Mouse (Mus musculus): ENCODE data around the gene Gm20547. TPM values are rescaled to one million over a fixed set of nuclear protein-coding genes. Genes with fewer than 3 reads are reported as not detected.

Gm20547 gene
- total and polyA plus RNA-seq, 3 experiments, result 0.04 TPM; not detected in 2

DNA sequence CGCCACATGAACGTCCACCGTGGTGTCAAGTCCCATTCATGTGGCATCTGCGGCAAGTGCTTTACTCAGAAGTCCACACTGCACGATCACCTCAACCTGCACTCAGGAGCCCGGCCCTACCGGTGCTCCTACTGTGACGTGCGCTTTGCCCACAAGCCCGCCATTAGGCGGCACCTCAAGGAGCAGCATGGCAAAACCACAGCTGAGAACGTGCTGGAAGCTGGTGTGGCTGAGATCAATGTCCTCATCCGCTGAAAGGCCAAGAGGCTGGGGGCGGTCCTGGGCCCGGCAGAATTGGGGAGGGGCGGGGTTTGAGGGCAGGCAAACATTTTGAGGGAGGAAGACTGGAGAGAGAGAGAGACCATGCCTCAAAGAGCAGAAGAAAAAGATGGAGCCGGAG is 14.5 kb upstream of the Gm20547 start:
- DNase-seq, result no peak

DNA sequence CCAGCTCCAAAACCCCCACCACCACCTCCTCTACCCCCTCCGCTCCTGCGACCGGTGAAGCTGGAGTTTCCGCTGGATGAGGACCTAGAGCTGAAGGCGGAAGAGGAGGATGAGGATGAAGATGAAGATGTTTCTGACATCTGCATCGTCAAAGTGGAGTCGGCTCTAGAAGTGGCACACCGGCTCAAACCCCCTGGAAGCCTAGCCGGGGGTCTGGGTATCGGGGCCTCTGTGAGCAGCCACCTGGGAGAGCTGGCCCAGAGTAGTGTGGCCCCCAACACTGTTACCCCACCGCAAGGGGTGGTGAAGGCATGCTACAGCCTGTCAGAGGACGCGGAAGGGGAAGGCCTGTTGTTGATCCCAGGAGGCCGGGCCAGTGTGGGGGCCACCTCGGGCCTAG is 13.9 kb upstream of the Gm20547 start:
- no peak for DNase-seq

DNA sequence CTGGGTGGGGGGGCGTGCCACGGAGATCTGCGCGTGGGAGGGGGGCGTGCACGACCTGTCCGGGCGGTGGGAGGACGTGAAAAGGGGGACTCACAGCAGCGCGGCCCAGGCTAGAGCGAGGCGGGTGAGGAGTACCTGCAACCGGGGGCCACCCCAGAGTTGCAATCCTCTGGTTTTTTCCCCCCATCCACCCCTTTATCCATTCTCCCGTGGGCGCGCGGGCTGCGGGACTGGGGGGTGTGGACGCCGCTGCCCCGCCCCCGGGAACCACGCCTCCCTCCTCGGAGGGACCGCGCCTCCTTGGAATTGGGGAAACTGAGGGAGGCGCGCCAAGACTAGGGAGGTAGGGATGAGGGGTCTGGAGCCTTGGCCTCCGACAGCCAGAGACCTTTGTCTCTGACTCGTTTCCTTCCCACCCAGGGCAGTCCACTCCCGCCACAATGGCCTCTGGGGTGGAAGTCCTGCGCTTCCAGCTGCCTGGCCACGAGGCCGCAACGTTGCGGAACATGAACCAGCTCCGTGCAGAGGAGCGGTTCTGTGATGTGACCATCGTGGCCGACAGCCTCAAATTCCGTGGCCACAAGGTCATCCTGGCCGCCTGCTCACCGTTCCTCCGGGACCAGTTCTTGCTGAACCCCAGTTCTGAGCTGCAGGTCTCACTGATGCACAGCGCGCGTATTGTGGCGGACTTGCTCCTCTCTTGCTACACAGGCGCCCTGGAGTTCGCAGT is 13.1 kb upstream of the Gm20547 start:
- DNase-seq, result peak; percentile 84

DNA sequence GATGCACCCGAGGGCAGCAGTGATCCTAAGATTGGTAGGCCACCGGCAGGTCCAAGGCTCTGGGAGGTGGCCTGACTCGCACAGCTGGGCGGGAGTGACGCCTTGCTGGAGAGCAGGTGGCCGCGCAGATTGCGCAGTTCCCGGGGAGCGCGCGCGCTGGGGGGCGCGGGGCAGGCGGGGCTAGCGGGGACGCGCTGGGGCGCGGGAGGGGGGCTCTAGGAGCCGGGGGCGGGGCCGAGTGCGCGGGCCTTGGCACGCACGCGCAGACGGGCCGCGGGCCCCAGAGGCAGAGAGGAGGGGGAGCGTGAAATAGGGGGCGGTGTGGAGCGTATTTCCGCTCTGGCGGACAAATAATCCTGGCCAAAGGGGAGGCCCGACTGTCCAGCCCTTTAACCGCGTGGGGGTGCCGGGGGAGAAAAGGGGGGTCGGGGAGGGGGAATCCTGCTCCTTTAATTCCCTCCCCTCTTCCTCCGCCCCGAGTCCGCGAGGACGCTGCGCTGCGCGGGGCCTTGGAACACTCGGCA is 12.3 kb upstream of the Gm20547 start:
- DNase-seq, result peak; percentile 97

DNA sequence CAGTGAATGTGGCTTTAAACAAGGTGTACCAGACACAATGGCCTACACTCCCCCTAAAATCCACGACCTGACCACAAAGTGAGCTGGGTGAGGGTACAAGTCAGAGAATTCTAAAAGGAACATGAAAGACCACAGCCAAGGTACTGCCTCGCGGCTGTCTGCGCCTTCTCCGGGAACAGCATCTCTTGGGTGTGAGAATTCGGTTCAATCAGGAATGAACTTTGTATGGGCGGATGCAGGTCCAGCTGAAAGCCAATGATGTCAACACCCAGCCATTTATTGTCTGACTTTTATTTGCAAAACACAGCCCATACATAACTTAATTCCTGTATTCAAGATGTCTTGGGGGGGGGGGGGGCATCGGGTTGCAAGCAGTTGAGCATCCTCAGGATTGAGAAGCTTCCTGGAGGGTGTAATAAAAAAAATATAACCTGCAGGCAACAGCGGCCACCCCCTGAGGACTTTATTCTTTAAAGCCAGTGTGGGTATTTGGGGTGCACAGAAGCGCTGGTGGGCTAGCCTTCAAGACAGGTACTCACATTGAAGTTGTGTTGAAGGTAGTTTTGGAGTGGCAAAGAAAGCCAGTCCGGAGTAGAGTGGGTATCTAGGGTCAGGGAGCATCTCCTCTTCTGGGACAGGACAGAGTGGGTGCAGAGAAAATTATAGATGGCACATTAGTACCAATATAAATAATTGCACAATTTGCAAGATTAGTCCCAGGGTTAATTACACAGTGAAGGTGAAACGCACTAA is 11.4 kb upstream of the Gm20547 start:
- no peak for DNase-seq

DNA sequence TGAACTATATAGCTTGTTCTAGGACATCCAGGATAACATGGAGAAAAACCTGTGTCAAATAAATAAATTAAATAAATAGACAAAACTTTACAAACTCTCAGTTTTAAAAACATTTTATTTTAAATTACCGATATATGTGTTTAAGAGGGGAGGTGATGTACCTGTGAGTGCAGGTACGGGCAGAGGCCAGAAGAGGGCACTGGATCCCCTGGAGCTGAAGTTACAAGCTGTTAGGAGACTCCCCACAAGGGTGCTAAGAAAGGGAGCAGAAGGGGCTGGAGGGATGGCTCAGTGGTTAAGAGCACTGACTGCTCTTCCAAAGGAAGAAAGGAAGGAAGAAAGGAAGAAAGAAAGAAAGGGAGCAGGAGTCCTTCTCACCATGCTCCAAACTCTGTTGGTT is 9.5 kb upstream of the Gm20547 start:
- DNase-seq, result no peak

DNA sequence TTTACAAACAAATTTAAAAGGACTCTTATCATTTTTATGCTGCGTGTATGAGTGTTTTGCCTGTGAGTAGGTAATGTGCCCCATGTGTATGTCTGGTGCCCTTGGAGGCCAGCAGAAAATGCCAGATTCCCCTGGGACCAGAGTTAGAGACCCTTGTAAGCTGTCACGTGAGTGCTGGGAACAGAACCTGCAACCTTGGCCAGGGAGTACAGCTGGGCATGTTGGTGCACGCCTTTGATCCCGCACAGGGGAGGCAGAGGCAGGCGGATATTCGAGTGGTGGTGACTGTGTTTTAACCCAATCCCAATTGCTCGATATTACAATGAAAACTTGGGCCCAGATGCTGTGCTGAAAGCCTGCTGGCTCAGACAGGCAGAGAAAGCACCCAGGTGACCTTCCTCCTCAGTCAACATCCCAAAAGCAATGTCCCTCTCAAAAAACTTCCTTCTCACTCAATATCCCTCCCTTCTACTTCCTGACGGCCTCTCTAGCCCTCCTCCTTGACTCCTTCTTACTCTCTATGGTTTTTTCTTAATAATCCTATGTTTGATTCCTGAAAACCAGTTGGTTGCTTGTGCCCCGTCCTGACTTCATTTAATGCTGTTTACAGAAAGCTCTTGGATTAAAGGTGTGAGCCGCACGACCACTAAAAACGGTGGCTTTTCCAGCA is 8.4 kb upstream of the Gm20547 start:
- DNase-seq, result no peak

DNA sequence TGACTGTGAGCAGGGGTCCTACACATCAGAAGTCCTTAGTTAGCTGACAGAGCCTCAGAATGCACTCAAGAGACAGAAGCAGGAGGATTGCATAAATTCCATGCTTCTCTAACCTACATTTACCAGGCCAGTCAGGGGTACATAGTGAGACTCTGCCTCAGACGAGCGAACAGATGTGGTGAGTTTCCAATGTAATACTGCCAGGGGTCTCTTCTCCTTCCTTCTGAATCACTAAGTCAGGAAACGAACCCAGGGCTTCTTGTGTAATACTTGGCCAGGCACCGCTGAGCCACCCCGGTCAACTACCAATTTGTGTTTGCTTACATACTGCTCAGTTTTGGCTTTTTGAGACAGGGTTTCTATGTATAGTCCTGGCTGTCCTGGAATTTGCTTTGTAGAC is 6.1 kb upstream of the Gm20547 start:
- DNase-seq, result no peak

DNA sequence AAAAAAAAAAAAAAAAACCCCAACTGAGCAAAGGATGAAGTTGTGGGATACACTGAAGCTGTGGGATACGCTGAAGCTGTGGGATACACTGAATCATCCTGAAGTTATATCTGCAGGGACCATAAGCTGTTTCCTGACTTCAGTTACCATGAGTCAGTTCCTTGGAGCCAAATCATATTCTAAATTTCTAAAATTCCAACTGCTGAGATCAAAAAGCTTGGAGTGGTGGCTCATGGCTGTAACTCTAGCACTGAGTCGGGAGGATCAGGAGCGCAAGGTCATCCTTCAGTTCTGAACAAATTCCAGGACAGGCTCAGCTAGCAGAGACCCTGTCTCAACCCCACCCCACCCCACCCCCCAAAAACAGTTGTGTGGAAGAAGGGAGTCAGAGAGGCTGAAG is 3.8 kb upstream of the Gm20547 start:
- no peak for DNase-seq

DNA sequence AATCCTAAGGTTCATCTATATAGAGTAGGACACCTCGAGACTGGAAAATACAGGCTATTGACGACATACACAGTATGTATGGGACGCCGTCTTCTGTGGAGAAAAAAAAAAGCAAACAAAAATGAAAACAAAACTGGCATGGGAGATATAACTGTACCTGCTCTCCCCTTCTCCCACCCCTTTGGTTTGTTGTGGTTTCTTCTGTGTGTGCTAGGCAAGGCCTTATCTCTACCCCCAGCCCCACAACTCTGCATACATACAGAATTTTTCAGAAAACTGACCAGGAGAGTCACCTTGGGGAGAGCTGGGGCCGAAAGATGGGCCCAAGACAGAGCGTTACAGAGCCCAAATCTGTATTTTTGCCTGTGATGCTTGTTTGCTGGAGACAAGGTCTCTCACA is 2.9 kb upstream of the Gm20547 start:
- no peak for DNase-seq

DNA sequence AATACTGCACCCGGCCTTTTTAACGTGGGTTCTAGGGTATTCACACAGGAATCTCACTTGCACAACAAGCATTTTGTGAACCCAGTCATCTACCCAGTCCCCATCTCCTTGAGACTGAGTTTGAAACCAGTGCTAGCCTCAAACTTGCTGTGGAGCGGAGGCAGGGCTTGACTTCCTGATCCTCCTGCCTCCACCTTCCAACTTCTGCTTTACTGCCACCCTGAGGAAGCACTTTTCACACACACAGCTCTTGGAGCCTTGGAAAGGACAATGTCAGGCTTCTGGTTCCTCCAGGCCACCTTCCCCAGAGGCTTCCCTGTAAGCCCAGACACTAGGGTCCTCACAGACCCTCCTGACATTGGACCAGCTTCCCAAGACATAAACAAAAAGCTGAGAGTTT is 1.5 kb upstream of the Gm20547 start:
- DNase-seq, result no peak

DNA sequence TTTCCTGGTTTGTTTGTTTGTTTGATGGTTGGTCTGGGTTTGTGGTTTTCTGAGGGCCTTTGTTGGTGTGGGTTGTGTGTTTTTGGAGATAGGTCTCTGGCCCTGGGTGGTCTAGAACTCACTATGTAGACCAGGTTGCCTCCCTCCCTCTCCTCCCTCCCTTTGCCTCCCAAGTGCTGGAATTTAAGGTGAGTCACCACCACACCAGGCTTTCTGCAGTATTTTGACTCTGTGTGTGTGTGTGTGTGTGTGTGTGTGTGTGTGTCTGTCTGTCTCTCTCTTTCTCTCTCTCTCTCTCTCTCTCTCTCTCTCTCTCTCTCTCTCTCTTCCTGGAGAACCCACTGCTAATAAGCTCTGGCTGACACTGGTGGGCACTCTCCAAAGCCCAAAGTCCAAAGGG is 676 bp downstream of the Gm20547 start:
- no peak for DNase-seq

DNA sequence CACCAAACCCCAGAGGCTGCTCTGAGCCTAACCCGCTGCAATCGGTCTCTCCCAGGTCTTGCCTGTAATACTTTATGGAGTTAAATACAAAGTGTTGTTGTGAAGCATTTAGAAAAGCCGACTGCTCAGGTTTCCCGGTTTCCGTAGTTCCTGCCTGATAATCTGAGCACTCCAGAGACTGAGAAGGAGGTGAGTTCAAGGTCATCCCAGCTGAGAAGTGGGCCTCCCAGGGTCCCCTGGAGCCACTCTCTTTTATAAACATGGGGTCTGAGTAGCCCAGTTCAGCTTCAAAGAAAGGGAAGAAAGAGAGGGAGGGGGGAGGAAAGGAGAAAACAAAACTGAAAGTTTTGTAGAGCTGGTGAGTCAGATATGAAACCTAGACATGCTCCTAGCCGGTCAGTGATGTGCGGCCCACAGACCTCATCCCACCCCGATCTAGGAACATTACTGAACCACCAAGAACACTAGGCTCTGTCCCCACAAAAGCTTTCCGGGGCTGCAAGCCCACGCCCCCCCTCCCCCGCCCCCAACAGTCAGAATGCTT is 2.4 kb downstream of the Gm20547 start, which contains the start of gene Zbtb12:
Gene Zbtb12, plus strand, starts transcription at position 148 of the 544 bp plus-strand sequence.
- peak; percentile 50 for DNase-seq

DNA sequence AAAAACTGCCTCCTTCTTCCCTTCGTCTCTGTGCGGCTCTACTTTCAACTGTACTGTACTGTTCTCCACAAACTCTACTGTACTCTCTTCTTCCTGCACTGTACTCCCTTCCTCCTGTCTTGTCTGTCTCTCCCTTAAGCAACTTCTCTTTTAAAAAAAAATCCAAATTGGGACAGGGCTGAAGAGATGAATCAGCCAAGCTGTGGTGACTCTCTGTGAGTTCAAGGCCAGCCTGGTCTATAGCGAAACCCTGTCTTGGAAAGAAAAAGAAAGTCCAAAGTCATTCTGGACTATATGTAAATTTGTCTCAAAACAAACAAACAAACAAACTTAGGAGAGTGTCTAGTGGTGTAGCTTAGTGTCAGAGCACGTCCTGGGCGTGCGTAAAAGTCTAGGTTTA is 7.5 kb downstream of the Gm20547 start:
- DNase-seq, result peak; percentile 59

DNA sequence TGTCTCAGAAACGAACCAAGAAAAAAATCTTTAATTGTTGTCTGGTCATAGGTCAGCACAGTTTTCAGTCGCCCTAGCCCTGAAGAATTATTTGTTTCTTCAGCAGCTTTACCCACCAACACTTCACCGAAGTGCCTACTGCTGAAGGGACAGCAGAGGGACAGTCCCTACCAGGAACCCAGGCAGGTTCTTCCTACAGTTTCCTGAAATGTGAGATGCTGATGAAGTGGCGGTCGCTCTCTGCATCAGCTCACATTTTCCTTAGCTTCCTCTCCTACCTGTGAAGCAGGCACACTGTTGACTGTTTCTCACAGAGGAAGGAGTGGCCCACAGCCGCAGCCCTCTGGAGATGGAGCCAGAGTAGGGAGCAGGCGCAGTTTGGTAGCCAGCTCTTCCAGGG is 15.9 kb downstream of the Gm20547 start:
- DNase-seq, result no peak

DNA sequence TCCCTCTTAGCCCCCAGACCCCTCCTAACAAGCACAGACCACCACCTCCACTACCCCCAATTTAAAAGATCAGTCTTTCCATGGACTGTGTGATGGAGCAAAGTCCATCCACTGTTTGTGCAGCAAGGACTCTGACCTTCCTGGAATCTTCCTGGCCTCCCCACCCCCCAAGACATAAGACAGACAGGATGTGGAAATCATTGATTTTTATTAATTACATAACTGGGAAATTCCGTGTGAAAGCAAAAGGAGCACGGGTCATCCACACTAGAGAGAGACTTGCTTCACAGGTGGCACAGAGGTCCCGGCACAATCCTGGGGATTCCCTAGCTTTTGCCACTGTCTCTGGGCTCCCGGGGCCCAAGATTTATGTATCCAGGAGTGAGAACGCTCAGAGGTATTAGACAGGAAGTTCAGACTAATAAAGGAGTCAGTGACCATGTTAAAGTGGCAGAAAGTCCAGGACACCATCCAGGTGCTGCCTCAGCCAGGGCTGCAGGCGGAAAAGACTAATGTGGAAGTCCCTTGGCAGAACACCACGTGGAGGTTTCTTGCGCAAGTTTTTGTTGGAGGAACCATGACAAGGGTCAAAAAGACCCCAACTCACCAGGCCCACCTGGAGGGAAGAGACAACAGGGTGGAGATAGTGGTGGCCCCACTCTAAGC is 19.3 kb downstream of the Gm20547 start, which contains the start of gene Cfb:
Gene Cfb, minus strand, starts transcription at position 103 of the 666 bp plus-strand sequence.
- no peak for DNase-seq

DNA sequence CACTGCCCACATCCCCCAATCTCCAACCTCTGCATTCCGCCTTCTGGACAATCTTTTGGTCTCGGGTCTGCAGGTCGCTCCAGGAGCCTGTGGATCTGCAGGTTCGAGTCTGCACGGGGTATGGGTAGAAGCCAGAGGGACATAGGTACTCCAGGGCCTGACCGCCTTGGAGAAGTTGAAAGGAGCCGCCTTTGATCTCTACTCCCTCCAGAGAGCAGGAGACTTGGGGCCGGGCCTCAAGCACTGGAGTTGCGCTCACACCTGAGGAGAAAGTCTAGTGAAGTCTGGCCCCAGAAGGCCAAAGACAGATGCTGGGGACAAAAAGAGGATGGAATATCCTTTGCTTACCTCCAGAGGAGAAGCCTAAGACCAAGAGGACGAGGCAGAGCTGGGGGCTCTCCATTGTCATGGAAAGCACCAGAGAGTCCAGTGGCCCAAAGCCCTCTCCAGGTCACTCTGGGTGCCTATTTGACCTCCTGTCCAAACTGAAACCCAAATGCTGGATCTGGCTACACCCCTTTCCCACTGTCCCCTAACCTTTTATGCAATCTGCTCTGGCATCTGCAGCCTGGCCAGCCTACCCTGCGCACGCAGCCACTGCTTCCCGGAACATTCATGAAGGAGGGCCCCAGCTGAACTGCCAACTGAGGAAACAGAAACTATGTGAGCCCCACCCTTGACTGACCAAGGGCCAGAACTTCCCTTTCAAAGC is 20.0 kb downstream of the Gm20547 start:
- DNase-seq, result peak; percentile 50

DNA sequence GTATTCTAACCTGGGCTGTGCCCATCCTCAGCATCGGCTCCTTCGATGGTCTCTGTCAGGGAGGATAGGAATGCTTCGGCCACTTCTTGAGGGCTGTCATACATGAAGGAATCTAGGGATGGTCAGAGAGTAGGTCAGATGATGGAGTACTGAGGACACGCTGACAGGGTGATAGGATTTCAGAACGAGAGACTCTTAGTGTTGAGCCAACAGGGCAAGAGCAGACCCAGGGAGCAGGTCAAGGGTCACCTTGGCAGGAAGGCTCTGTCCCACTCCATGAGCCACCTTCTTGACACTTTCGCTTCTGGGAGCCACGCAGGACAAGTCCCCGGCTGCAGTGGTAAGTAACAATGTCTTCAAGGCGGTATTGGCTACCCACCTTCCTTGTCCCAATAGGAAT is 21.3 kb downstream of the Gm20547 start:
- DNase-seq, result no peak

DNA sequence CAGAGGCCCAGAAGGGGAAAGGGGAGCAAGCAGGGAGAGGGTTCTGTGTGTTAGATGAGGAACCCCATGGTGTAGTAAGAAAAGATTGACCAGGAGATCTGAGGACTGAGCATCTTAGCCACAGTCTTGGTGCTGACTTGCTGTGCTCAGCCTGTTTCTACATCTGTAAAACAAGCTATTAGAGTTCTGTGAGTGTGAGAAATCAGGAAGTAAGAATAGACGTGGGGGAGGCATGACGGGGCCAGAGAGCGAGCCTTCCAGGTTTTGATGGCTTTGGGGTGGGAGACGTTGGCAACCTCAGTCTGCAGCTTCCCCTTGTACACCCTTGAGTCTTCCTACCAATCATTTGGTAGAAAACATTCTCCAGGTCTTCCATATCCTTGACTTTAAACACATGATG is 23.2 kb downstream of the Gm20547 start:
- DNase-seq, result no peak

DNA sequence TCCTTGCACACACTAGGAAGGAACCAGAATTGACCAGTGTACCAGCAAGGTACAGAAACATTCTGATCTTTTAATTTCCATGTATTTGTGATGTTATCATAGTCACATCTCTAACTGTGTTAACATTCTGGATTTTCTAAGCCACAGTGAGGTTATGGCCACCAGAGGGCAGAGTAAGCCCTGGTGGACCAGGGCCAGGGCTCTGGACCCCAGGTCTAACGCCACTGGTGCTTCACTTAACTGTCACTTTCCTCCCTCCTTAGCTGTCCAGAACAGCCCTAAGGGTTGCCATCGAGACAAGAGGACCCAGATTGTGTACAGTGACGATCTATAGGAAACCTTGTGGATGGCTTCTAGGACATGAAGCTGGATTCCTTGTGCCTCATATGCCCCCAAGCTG is 26.0 kb downstream of the Gm20547 start:
- peak; percentile 60 for DNase-seq

DNA sequence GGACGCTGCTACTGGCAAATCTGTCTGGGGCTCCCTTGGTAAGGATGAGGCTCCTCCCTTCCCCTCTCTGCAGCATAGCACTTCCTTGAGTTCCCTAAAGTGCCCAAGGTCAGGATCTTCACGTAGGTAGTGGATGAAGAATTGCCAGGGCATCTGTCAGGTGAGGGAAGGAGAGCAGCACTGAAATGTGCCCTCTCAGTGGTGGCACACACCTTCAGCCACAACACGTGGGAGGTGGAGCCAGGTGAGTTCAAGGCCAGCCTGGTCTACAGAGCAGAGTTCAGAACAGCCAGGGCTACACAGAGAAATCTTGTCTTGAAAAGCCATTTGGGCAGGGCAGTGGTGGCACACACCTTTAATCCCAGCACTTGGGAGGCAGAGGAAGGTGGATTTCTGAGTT is 27.1 kb downstream of the Gm20547 start:
- DNase-seq, result no peak
